8 mouse cellular contexts compared by ENCODE assay signal in genomic region chr7:127008239-127009019, GRCm38 (mm10). TPM values are rescaled to one million over a fixed set of nuclear protein-coding genes. Genes with fewer than 3 reads are reported as not detected.
DNase-seq lines count a peak whose midpoint lies in the region; ATAC-seq and TF ChIP-seq lines count a peak whose summit lies in the region.

No protein-coding gene starts in this region.

- no peak for TF ChIP-seq CTCF in forebrain, postnatal 0 days (IDR thresholded peaks at IDR 0.05; ENCODE audit: low read depth)
- no peak for TF ChIP-seq CTCF in lung, postnatal 0 days (IDR thresholded peaks at IDR 0.05)
- TF ChIP-seq CTCF in spleen, adult 2 months (IDR thresholded peaks at IDR 0.05; ENCODE audit: extremely low read depth, insufficient read depth, insufficient read length, insufficient replicate concordance): no peak

- H3K36me3 ChIP-seq in midbrain, embryonic 10.5 days: peaks cover 22% of the 10 kb centered on the region
- peaks cover 6% of the 10 kb centered on the region; the same call in 1 of the 2 replicates for H3K36me3 ChIP-seq in midbrain, embryonic 14.5 days (ENCODE audit: control insufficient read depth, insufficient read depth, low read length)
- H3K36me3 ChIP-seq in forebrain, postnatal 0 days (ENCODE audit: insufficient read depth): peaks cover 8% of the 10 kb centered on the region; the same call in 1 of the 2 replicates
- peaks cover 21% of the 10 kb centered on the region for H3K36me3 ChIP-seq in hindbrain, embryonic 10.5 days
- H3K36me3 ChIP-seq in lung, postnatal 0 days (ENCODE audit: insufficient read depth, low read length): no peaks in the 10 kb centered on the region
- H3K36me3 ChIP-seq in spleen, adult 2 months (ENCODE audit: control insufficient read depth, insufficient read depth, low read length): no peaks in the 10 kb centered on the region

- H3K4me2 ChIP-seq in midbrain, embryonic 14.5 days (ENCODE audit: low read length): no peak overlapping the region
- H3K4me2 ChIP-seq in forebrain, postnatal 0 days (ENCODE audit: low read depth): no peak overlapping the region
- peak overlapping the region; percentile 19; the same call in 1 of the 2 replicates for H3K4me2 ChIP-seq in lung, postnatal 0 days (replicated peaks; ENCODE audit: low read depth, low read length)

- no peak; the same call in 1 of the 2 replicates for TF ChIP-seq EP300 in lung, postnatal 0 days (IDR thresholded peaks at IDR 0.05)

- no peak for DNase-seq in midbrain, embryonic 10.5 days (ENCODE audit: low spot score)
- DNase-seq in midbrain, embryonic 14.5 days: no peak
- peak; percentile 97 for DNase-seq in cerebellum, adult 11 months
- DNase-seq in forebrain, postnatal 0 days: peak; percentile 71
- DNase-seq in hindbrain, embryonic 10.5 days (ENCODE audit: low spot score): peak; percentile 30
- DNase-seq in layer of hippocampus, adult 9-11 months: peak; percentile 93
- peak; percentile 94 for DNase-seq in lung, postnatal 0 days (ENCODE audit: low spot score)
- DNase-seq in spleen, adult 2 months (ENCODE audit: low read depth in 1 of 2, low spot score in 2 of 2): peak in 1 of 2 experiments; percentile 44

- no peaks in the 10 kb centered on the region for H3K27me3 ChIP-seq in midbrain, embryonic 10.5 days (ENCODE audit: low read depth, poor library complexity, severe bottlenecking)
- H3K27me3 ChIP-seq in midbrain, embryonic 14.5 days (ENCODE audit: control insufficient read depth, insufficient read depth, low read length): no peaks in the 10 kb centered on the region
- H3K27me3 ChIP-seq in forebrain, postnatal 0 days (ENCODE audit: insufficient read depth, low read length): no peaks in the 10 kb centered on the region
- H3K27me3 ChIP-seq in hindbrain, embryonic 10.5 days (ENCODE audit: insufficient read depth, poor library complexity, severe bottlenecking): no peaks in the 10 kb centered on the region
- no peaks in the 10 kb centered on the region for H3K27me3 ChIP-seq in lung, postnatal 0 days (replicated peaks; ENCODE audit: insufficient read depth, low read length)
- no peaks in the 10 kb centered on the region for H3K27me3 ChIP-seq in spleen, adult 2 months (ENCODE audit: control insufficient read depth, insufficient read depth, low read length)

- ATAC-seq in midbrain, embryonic 14.5 days (ENCODE audit: low FRiP score, low TSS enrichment): no peak; the same call in 1 of the 2 replicates
- ATAC-seq in forebrain, postnatal 0 days: peak; percentile 87
- ATAC-seq in lung, postnatal 0 days: peak; percentile 96

- peaks cover 15% of the 10 kb centered on the region for H3K4me1 ChIP-seq in midbrain, embryonic 10.5 days
- H3K4me1 ChIP-seq in midbrain, embryonic 14.5 days (ENCODE audit: control insufficient read depth, insufficient read depth, low read length): no peaks in the 10 kb centered on the region
- H3K4me1 ChIP-seq in forebrain, postnatal 0 days (ENCODE audit: insufficient read depth): 0 out of 2 replicates have a peak, but pooled peaks cover 4% of the 10 kb centered on the region
- peaks cover 22% of the 10 kb centered on the region for H3K4me1 ChIP-seq in hindbrain, embryonic 10.5 days (replicated peaks)
- H3K4me1 ChIP-seq in lung, postnatal 0 days (ENCODE audit: insufficient read depth, low read depth, low read length): no peaks in the 10 kb centered on the region; the same call in 1 of the 2 replicates
- H3K4me1 ChIP-seq in spleen, adult 2 months (ENCODE audit: control insufficient read depth, insufficient read depth, insufficient read length): peaks cover 17% of the 10 kb centered on the region; the same call in 1 of the 2 replicates

- 79% methylated on average over 9 of the region's 9 CpGs for WGBS in midbrain, embryonic 10.5 days
- WGBS in midbrain, embryonic 14.5 days: 61% methylated on average over 9 of the region's 9 CpGs
- 50% methylated on average over 9 of the region's 9 CpGs for WGBS in forebrain, postnatal 0 days
- WGBS in hindbrain, embryonic 10.5 days: 69% methylated on average over 9 of the region's 9 CpGs
- WGBS in lung, postnatal 0 days: 35% methylated on average over 9 of the region's 9 CpGs
- 38% methylated on average over 9 of the region's 9 CpGs for WGBS in spleen, adult 2 months

- H3K27ac ChIP-seq in midbrain, embryonic 10.5 days (replicated peaks): peak overlapping the region; percentile 75
- H3K27ac ChIP-seq in midbrain, embryonic 14.5 days (replicated peaks; ENCODE audit: low read depth, low read length): no peak overlapping the region; the same call in 1 of the 2 replicates
- H3K27ac ChIP-seq in forebrain, postnatal 0 days (ENCODE audit: low read depth, low read length): peak overlapping the region; percentile 69
- peak overlapping the region; percentile 76 for H3K27ac ChIP-seq in hindbrain, embryonic 10.5 days
- H3K27ac ChIP-seq in lung, postnatal 0 days (ENCODE audit: low read length): peak overlapping the region; percentile 86
- peak overlapping the region; percentile 70 for H3K27ac ChIP-seq in spleen, adult 2 months (ENCODE audit: insufficient read depth, low read length)

- H3K4me3 ChIP-seq in midbrain, embryonic 10.5 days: no peak overlapping the region
- H3K4me3 ChIP-seq in midbrain, embryonic 14.5 days (replicated peaks; ENCODE audit: low read depth, low read length): no peak overlapping the region
- no peak overlapping the region for H3K4me3 ChIP-seq in forebrain, postnatal 0 days (ENCODE audit: low read depth, low read length)
- H3K4me3 ChIP-seq in hindbrain, embryonic 10.5 days: no peak overlapping the region
- H3K4me3 ChIP-seq in lung, postnatal 0 days (ENCODE audit: low read depth, low read length): no peak overlapping the region
- H3K4me3 ChIP-seq in spleen, adult 2 months (ENCODE audit: extremely low read depth, insufficient read depth, insufficient read length): no peak overlapping the region

- no peak overlapping the region for H3K9ac ChIP-seq in midbrain, embryonic 14.5 days (replicated peaks; ENCODE audit: low read length)
- peak overlapping the region; percentile 10; the same call in 1 of the 2 replicates for H3K9ac ChIP-seq in forebrain, postnatal 0 days
- no peak overlapping the region for H3K9ac ChIP-seq in lung, postnatal 0 days (replicated peaks; ENCODE audit: low read depth)

- TF ChIP-seq POLR2A in spleen, adult 2 months (IDR thresholded peaks at IDR 0.05; ENCODE audit: low read depth, low read length): no peak

- no peaks in the 10 kb centered on the region for H3K9me3 ChIP-seq in midbrain, embryonic 10.5 days (replicated peaks)
- H3K9me3 ChIP-seq in midbrain, embryonic 14.5 days (ENCODE audit: control insufficient read depth, low read length): no peaks in the 10 kb centered on the region
- no peaks in the 10 kb centered on the region for H3K9me3 ChIP-seq in forebrain, postnatal 0 days (ENCODE audit: low read length)
- no peaks in the 10 kb centered on the region for H3K9me3 ChIP-seq in hindbrain, embryonic 10.5 days
- H3K9me3 ChIP-seq in lung, postnatal 0 days (ENCODE audit: low read length): no peaks in the 10 kb centered on the region

RNA-seq across cellular contexts. Expression of gene Mvp, which starts 6.0 kb away (rescaled TPM):
- polyA plus RNA-seq in midbrain, embryonic 10.5 days (2016; fragmentation: Nextera tagmentation; extraction: Ambion mirVana): 3.0 and 5.2 TPM in 2 replicates
- 1.7 and 3.1 TPM in 2 replicates for polyA plus RNA-seq in midbrain, embryonic 14.5 days (2014; fragmentation: Nextera tagmentation; extraction: Ambion mirVana)
- 4.8 and 6.9 TPM in 2 replicates for total RNA-seq in forebrain, postnatal 0 days (2014; rRNA removed)
- 3.3 and 3.4 TPM in 2 replicates for polyA plus RNA-seq in forebrain, postnatal 0 days (2015; fragmentation: Nextera tagmentation; extraction: Ambion mirVana)
- polyA plus RNA-seq in hindbrain, embryonic 10.5 days (2016; fragmentation: Nextera tagmentation; extraction: Ambion mirVana): 5.0 and 6.1 TPM in 2 replicates
- polyA plus RNA-seq in lung, postnatal 0 days (2015; fragmentation: Nextera tagmentation; extraction: Ambion mirVana): 44.6 and 50.3 TPM in 2 replicates
- polyA plus RNA-seq in spleen, adult 2 months (2012; rRNA removed): 63.3 and 80.9 TPM in 2 replicates

RNA-seq across cellular contexts. Expression of gene Pagr1b, which starts 7.9 kb away (rescaled TPM):
- 0.19 and 0.25 TPM in 2 replicates for polyA plus RNA-seq in midbrain, embryonic 10.5 days (2016; fragmentation: Nextera tagmentation; extraction: Ambion mirVana)
- polyA plus RNA-seq in midbrain, embryonic 14.5 days (2014; fragmentation: Nextera tagmentation; extraction: Ambion mirVana): not detected in 2 replicates
- total RNA-seq in forebrain, postnatal 0 days (2014; rRNA removed): 3.8 TPM in 1 of 2 replicates, not detected in the other
- polyA plus RNA-seq in forebrain, postnatal 0 days (2015; fragmentation: Nextera tagmentation; extraction: Ambion mirVana): 1.0 TPM in 1 of 2 replicates, not detected in the other
- polyA plus RNA-seq in hindbrain, embryonic 10.5 days (2016; fragmentation: Nextera tagmentation; extraction: Ambion mirVana): 0.25 and 0.55 TPM in 2 replicates
- polyA plus RNA-seq in lung, postnatal 0 days (2015; fragmentation: Nextera tagmentation; extraction: Ambion mirVana): 1.00 and 1.1 TPM in 2 replicates
- 0.48 and 2.5 TPM in 2 replicates for polyA plus RNA-seq in spleen, adult 2 months (2012; rRNA removed)

RNA-seq across cellular contexts. Expression of gene Pagr1a, which starts 8.7 kb away (rescaled TPM):
- 103 and 104 TPM in 2 replicates for polyA plus RNA-seq in midbrain, embryonic 10.5 days (2016; fragmentation: Nextera tagmentation; extraction: Ambion mirVana)
- polyA plus RNA-seq in midbrain, embryonic 14.5 days (2014; fragmentation: Nextera tagmentation; extraction: Ambion mirVana): 21.2 and 38.3 TPM in 2 replicates
- total RNA-seq in forebrain, postnatal 0 days (2014; rRNA removed): 19.2 and 21.9 TPM in 2 replicates
- 18.1 and 31.6 TPM in 2 replicates for polyA plus RNA-seq in forebrain, postnatal 0 days (2015; fragmentation: Nextera tagmentation; extraction: Ambion mirVana)
- polyA plus RNA-seq in hindbrain, embryonic 10.5 days (2016; fragmentation: Nextera tagmentation; extraction: Ambion mirVana): 84.3 and 130 TPM in 2 replicates
- 20.7 and 28.3 TPM in 2 replicates for polyA plus RNA-seq in lung, postnatal 0 days (2015; fragmentation: Nextera tagmentation; extraction: Ambion mirVana)
- 3.1 and 3.3 TPM in 2 replicates for polyA plus RNA-seq in spleen, adult 2 months (2012; rRNA removed)

RNA-seq across cellular contexts. Expression of gene Gm42742, which starts 12.5 kb away (rescaled TPM):
- 46.2 and 55.1 TPM in 2 replicates for polyA plus RNA-seq in midbrain, embryonic 10.5 days (2016; fragmentation: Nextera tagmentation; extraction: Ambion mirVana)
- polyA plus RNA-seq in midbrain, embryonic 14.5 days (2014; fragmentation: Nextera tagmentation; extraction: Ambion mirVana): 53.4 and 64.6 TPM in 2 replicates
- total RNA-seq in forebrain, postnatal 0 days (2014; rRNA removed): 49.1 and 53.6 TPM in 2 replicates
- polyA plus RNA-seq in forebrain, postnatal 0 days (2015; fragmentation: Nextera tagmentation; extraction: Ambion mirVana): 36.7 and 42.2 TPM in 2 replicates
- polyA plus RNA-seq in hindbrain, embryonic 10.5 days (2016; fragmentation: Nextera tagmentation; extraction: Ambion mirVana): 17.6 and 75.1 TPM in 2 replicates
- polyA plus RNA-seq in lung, postnatal 0 days (2015; fragmentation: Nextera tagmentation; extraction: Ambion mirVana): 28.5 and 29.3 TPM in 2 replicates
- 27.8 and 31.8 TPM in 2 replicates for polyA plus RNA-seq in spleen, adult 2 months (2012; rRNA removed)

RNA-seq across cellular contexts. Expression of gene Prrt2, which starts 12.6 kb away (rescaled TPM):
- 2.9 and 4.4 TPM in 2 replicates for polyA plus RNA-seq in midbrain, embryonic 10.5 days (2016; fragmentation: Nextera tagmentation; extraction: Ambion mirVana)
- polyA plus RNA-seq in midbrain, embryonic 14.5 days (2014; fragmentation: Nextera tagmentation; extraction: Ambion mirVana): 21.8 and 28.9 TPM in 2 replicates
- 68.2 and 77.8 TPM in 2 replicates for total RNA-seq in forebrain, postnatal 0 days (2014; rRNA removed)
- 84.1 and 84.3 TPM in 2 replicates for polyA plus RNA-seq in forebrain, postnatal 0 days (2015; fragmentation: Nextera tagmentation; extraction: Ambion mirVana)
- polyA plus RNA-seq in hindbrain, embryonic 10.5 days (2016; fragmentation: Nextera tagmentation; extraction: Ambion mirVana): 3.3 and 4.4 TPM in 2 replicates
- 1.0 and 1.3 TPM in 2 replicates for polyA plus RNA-seq in lung, postnatal 0 days (2015; fragmentation: Nextera tagmentation; extraction: Ambion mirVana)
- polyA plus RNA-seq in spleen, adult 2 months (2012; rRNA removed): 5.8 and 6.5 TPM in 2 replicates

Comparison
In these comparisons a context has a peak if more than half of its experiments do, and no peak if none do; other contexts are left out.
1. DNase-seq: peak in cerebellum, adult 11 months (single experiment), forebrain, postnatal 0 days (single experiment), hindbrain, embryonic 10.5 days (single experiment), layer of hippocampus, adult 9-11 months (single experiment) and lung, postnatal 0 days (single experiment); none in midbrain, embryonic 10.5 days (single experiment) and midbrain, embryonic 14.5 days (single experiment).